Mouse (Mus musculus): ENCODE data around the gene Gm45062. TPM values are rescaled to one million over a fixed set of nuclear protein-coding genes. Genes with fewer than 3 reads are reported as not detected.

Gm45062 gene
- not detected in 4 replicates for total RNA-seq (2023; ENCODE audit: inconsistent age)

GRCm38 (mm10) chr6:8259004-8259666 lies at the start of gene Gm45062, which contains the start of the genes Rpa3 and Umad1:
Gene Gm45062 (plus strand): TSS chr6:8259450.
Gene Rpa3 (minus strand): TSS chr6:8259173.
Gene Umad1 (plus strand): TSS chr6:8259288.

GRCm38 (mm10) chr6:8509551-8509950 lies 250.3 kb downstream of the Gm45062 start, which contains the start of gene Glcci1:
Gene Glcci1 (plus strand): TSS chr6:8509600.

Other genes with a start within 250 kb of the Gm45062 start
- gene Col28a1, start 66.8 kb upstream of the Gm45062 start, total RNA-seq (2023; ENCODE audit: inconsistent age) = not detected in 4 replicates
- gene Mios, start 50.2 kb upstream of the Gm45062 start, total RNA-seq (2023; ENCODE audit: inconsistent age) = 19.5 to 24.5 TPM (median 21.6 TPM) in 4 replicates
- gene Rpa3, start 277 bp upstream of the Gm45062 start, total RNA-seq (2023; ENCODE audit: inconsistent age) = 17.2 to 23.8 TPM (median 20.4 TPM) in 4 replicates
- gene Umad1, start 162 bp upstream of the Gm45062 start, total RNA-seq (2023; ENCODE audit: inconsistent age) = 9.8 to 17.1 TPM (median 12.5 TPM) in 4 replicates